Mouse (Mus musculus): Measurements from ENCODE around the gene 4632433K11Rik. TPM values are rescaled to one million over a fixed set of nuclear protein-coding genes. Genes with fewer than 3 reads are reported as not detected.

4632433K11Rik gene
- polyA plus RNA-seq (2015; fragmentation: Nextera tagmentation; extraction: Ambion mirVana) = not detected in 2 replicates

DNA sequence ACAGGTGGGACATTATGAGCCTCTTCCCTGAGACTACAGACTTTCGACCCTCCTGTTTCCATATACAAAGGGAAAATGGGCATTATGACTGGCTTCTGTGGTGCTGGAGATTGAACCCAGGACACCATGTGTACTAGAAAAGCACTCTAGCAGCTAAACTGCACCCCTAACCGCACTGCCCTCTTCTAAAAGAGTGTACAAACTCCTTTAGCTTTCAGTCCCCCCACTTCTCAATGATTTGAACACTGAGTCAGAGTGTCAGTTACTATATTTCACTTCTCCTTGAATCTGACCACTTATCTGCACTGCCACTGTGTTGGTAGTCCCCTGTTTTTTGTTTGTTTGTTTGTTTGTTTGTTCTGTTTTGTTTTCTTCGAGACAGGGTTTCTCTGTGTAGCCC is at the start of gene 4632433K11Rik:
Gene 4632433K11Rik, plus strand, starts transcription at position 301 of the 400 bp plus-strand sequence.
- Histone ChIP-seq H3K4me2 (ENCODE audit: low read length) (no peak within 1 kb of the TSS), H3K9me3 (ENCODE audit: control insufficient read depth, low read length) (peaks cover 28% of the 10 kb centered on the region), H3K4me3 (ENCODE audit: low read length) (no peak within 1 kb of the TSS), H3K27ac (ENCODE audit: low read depth, low read length) (no peak within 1 kb of the TSS), H3K9ac (ENCODE audit: low read depth, low read length) (no peak within 1 kb of the TSS), H3K27me3 (replicated peaks; ENCODE audit: control insufficient read depth, insufficient read depth, low read length) (no peaks in the 10 kb centered on the region), H3K4me1 (ENCODE audit: control insufficient read depth, insufficient read depth, low read depth, low read length) (peaks cover 5% of the 10 kb centered on the region; the same call in 1 of the 2 replicates), H3K36me3 (ENCODE audit: control insufficient read depth, insufficient read depth, low read length) (peaks cover 55% of the 10 kb centered on the region)
- 90% methylated on average over 3 of the region's 3 CpGs for WGBS
- ATAC-seq = no peak

DNA sequence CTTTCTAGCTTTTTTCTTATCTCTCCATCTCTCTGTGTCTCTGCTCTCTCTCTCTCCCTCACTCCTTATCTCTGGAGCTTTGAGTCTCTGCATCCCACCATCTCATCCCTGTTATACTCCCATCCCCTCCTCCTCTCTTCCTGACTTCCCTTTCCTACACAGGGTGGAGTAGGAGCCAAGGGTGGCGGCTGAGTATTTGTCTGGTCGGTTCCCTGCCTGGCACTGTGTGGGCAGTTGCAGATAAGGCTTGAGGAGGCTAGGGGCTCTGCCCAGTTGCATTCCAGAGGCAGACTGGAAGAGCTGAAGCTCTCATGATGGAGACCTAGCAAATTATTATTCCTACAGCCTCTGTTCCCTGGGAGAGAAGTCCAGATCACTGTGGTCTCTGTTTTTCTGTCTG is 45.7 kb upstream of the 4632433K11Rik start:
- Histone ChIP-seq H3K27me3 (replicated peaks; ENCODE audit: control insufficient read depth, insufficient read depth, low read length) (no peaks in the 10 kb centered on the region), H3K9me3 (ENCODE audit: control insufficient read depth, low read length) (peaks cover 3% of the 10 kb centered on the region; the same call in 1 of the 2 replicates), H3K9ac (ENCODE audit: low read depth, low read length) (no peak overlapping the region), H3K27ac (ENCODE audit: low read depth, low read length) (no peak overlapping the region), H3K4me2 (ENCODE audit: low read length) (no peak overlapping the region), H3K4me1 (ENCODE audit: control insufficient read depth, insufficient read depth, low read depth, low read length) (peaks cover 3% of the 10 kb centered on the region), H3K4me3 (ENCODE audit: low read length) (no peak overlapping the region), H3K36me3 (ENCODE audit: control insufficient read depth, insufficient read depth, low read length) (peaks cover 12% of the 10 kb centered on the region)
- ATAC-seq = no peak
- 52% methylated on average over 2 of the region's 2 CpGs for WGBS

- peak overlapping the region; percentile 93 for H3K4me2 ChIP-seq (ENCODE audit: low read length)
- peak overlapping the region; percentile 56 for H3K4me3 ChIP-seq (ENCODE audit: low read length)
- peak overlapping the region; percentile 43 for H3K9ac ChIP-seq (ENCODE audit: low read depth, low read length)
- H3K36me3 ChIP-seq (ENCODE audit: control insufficient read depth, insufficient read depth, low read length) = peaks cover 18% of the 10 kb centered on the region
- peaks cover 5% of the 10 kb centered on the region; the same call in 1 of the 2 replicates for H3K9me3 ChIP-seq (ENCODE audit: control insufficient read depth, low read length)
- 41% methylated on average over 55 of the region's 55 CpGs for WGBS
- no peak for ATAC-seq
- H3K27me3 ChIP-seq (replicated peaks; ENCODE audit: control insufficient read depth, insufficient read depth, low read length) = no peaks in the 10 kb centered on the region
- peaks cover 29% of the 10 kb centered on the region for H3K4me1 ChIP-seq (ENCODE audit: control insufficient read depth, insufficient read depth, low read depth, low read length)
- no peak overlapping the region for H3K27ac ChIP-seq (ENCODE audit: low read depth, low read length)
Measured at GRCm38 (mm10) chr7:4993347-4993998, 40.4 kb upstream of the 4632433K11Rik start.

DNA sequence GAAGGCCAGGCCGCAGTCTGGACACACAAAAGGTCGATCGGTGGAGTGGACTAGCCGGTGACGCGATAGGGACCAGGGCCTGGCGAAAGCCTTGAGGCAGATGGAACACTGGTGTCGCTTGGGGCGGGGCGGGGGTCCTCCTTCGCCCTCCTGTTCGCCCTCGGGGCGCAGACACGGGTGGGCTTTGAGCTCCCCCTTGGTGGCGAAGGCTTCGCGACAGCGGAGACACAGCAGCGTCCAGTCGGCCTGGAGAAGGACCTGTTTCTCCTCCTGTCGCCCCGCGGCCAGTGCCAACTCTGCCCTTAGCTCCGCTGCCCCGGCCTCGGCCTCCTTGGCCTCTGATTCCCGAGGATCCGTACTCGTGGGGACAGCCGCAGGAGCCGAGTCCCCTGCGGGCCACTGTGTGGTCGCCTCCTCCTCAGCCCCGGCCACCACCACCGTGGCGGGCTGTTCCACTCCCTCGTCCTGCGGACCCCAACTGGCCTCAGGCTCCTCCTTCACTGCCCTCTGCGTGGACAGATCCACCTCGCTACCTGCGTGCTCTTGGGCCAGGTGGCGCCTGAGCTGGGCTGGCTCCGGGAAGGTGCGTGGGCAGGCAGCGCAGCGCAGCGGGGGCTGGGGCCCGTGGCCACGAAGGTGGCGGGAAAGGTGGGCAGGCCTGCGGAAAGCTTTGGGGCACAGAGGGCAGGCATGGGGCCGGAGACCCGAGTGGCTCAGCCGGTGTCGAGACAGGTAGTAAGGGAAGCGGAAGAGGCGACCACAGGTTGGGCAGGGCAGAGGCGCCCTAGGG is 39.7 kb upstream of the 4632433K11Rik start:
- H3K9ac ChIP-seq (ENCODE audit: low read depth, low read length) = peak overlapping the region; percentile 94; the same call in 1 of the 2 replicates
- WGBS = 51% methylated on average over 59 of the region's 59 CpGs
- H3K36me3 ChIP-seq (ENCODE audit: control insufficient read depth, insufficient read depth, low read length) = peaks cover 18% of the 10 kb centered on the region
- no peaks in the 10 kb centered on the region for H3K27me3 ChIP-seq (replicated peaks; ENCODE audit: control insufficient read depth, insufficient read depth, low read length)
- H3K4me2 ChIP-seq (ENCODE audit: low read length) = peak overlapping the region; percentile 93
- H3K4me1 ChIP-seq (ENCODE audit: control insufficient read depth, insufficient read depth, low read depth, low read length) = peaks cover 29% of the 10 kb centered on the region
- no peak overlapping the region for H3K27ac ChIP-seq (ENCODE audit: low read depth, low read length)
- peak overlapping the region; percentile 56 for H3K4me3 ChIP-seq (ENCODE audit: low read length)
- no peak for ATAC-seq
- peaks cover 5% of the 10 kb centered on the region; the same call in 1 of the 2 replicates for H3K9me3 ChIP-seq (ENCODE audit: control insufficient read depth, low read length)

DNA sequence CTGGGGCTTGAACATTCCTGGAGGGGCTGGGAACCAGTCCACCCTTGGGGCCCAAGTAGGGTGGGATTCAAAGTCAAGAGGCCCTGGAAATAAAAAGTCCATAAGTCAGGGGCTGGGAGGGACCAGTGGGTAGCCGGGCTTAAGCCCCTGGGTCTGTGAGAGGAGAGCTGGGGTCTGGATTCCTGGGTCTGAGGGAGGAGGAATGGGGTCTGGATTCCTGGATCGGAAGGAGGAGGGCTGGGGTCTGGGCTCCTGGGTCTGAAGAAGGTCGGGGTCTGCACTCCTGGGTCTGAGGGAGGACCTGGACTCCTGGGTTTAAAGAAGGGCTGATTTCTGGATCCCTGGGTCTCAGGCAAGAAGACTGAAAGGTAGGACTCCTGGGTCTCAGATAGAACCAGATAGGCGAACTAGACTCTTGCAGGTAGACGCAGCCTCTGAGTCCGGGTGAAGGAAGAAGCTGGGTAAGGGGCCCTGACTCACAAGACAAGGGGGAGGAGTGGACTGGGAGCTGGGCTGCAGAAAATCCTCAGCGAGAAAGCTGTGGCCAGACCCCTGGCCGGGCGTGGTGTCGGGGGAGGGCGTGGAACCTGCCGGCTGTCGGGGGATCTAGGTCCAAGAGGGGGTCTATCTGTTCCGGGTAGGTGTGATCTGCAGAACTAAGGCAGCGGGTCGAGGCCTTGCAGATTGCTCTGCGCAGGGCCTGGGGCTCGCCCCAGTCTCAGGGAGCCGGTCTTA is 38.5 kb upstream of the 4632433K11Rik start:
- ATAC-seq = no peak
- WGBS = 6% methylated on average over 19 of the region's 19 CpGs

DNA sequence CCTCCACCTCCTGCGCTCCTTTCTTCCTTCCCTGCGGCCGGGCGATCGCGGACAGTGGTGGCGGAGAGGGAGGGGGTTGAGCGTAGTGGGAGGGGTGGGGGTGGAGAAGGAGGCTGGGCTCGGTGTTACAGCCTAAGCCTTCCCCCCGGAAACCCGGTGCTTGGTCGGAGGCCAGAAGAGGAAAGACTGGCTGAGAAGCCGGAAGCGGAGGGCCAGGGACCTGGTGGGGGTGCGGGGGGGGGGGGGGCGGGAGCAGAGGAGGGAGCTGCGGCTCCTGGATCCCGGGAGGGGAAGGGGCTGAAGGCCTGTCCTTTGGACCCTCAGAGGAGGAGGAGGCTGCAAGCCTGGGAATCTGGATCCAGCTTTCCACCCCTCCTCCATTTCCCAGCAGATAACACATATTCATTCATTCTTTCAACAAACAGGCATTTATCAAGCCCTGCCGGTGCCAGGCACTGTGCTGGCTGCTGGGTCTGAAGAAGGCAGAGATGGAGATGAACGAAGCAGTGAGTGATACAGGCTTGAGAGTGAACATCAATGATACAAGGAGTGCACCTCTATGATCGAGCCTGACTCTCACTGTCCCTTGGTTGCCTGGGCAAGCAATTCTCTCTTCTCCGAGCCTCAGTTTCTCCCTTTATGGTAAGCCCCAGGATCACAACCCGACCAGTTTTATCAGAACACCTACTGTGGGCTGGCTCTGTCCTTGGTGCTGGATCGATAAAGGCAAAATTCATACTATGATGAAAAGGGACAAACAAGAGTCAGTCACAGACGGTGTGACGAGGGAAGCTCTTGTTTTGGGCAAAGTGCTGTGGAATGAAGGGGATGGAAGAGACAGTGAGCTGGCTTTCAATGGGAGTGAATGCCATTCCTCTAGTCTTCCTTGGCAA is 37.7 kb upstream of the 4632433K11Rik start, which contains the start of gene Zfp579:
Gene Zfp579, minus strand, starts transcription at position 156 of the 893 bp plus-strand sequence.
- 3% methylated on average over 20 of the region's 26 CpGs for WGBS

More for the DNA sequence above, 38.5 kb upstream of the 4632433K11Rik start:
- Histone ChIP-seq H3K27me3 (replicated peaks; ENCODE audit: control insufficient read depth, insufficient read depth, low read length) (no peaks in the 10 kb centered on the region), H3K4me2 (ENCODE audit: low read length) (peak overlapping the region; percentile 93), H3K9me3 (ENCODE audit: control insufficient read depth, low read length) (peaks cover 5% of the 10 kb centered on the region; the same call in 1 of the 2 replicates), H3K4me1 (ENCODE audit: control insufficient read depth, insufficient read depth, low read depth, low read length) (peaks cover 29% of the 10 kb centered on the region), H3K27ac (ENCODE audit: low read depth, low read length) (peak overlapping the region; percentile 57), H3K4me3 (ENCODE audit: low read length) (peak overlapping the region; percentile 56), H3K9ac (ENCODE audit: low read depth, low read length) (peak overlapping the region; percentile 94), H3K36me3 (ENCODE audit: control insufficient read depth, insufficient read depth, low read length) (peaks cover 18% of the 10 kb centered on the region)

GRCm38 (mm10) chr7:4996934-4997333 is 37.0 kb upstream of the 4632433K11Rik start:
- ATAC-seq = no peak
- H3K36me3 ChIP-seq (ENCODE audit: control insufficient read depth, insufficient read depth, low read length) = peaks cover 12% of the 10 kb centered on the region
- peak overlapping the region; percentile 86; the same call in 1 of the 2 replicates for H3K27ac ChIP-seq (ENCODE audit: low read depth, low read length)
- H3K27me3 ChIP-seq (replicated peaks; ENCODE audit: control insufficient read depth, insufficient read depth, low read length) = no peaks in the 10 kb centered on the region
- peak overlapping the region; percentile 93 for H3K4me2 ChIP-seq (ENCODE audit: low read length)
- peak overlapping the region; percentile 94 for H3K9ac ChIP-seq (ENCODE audit: low read depth, low read length)
- 0 out of 2 replicates have a peak, but pooled peaks cover 3% of the 10 kb centered on the region for H3K9me3 ChIP-seq (ENCODE audit: control insufficient read depth, low read length)
- 69% methylated on average over 6 of the region's 8 CpGs for WGBS
- H3K4me1 ChIP-seq (ENCODE audit: control insufficient read depth, insufficient read depth, low read depth, low read length) = peaks cover 29% of the 10 kb centered on the region
- H3K4me3 ChIP-seq (ENCODE audit: low read length) = peak overlapping the region; percentile 56

More for the DNA sequence above, 37.7 kb upstream of the 4632433K11Rik start, which contains the start of gene Zfp579:
- peaks cover 12% of the 10 kb centered on the region for H3K36me3 ChIP-seq (ENCODE audit: control insufficient read depth, insufficient read depth, low read length)
- H3K27me3 ChIP-seq (replicated peaks; ENCODE audit: control insufficient read depth, insufficient read depth, low read length) = no peaks in the 10 kb centered on the region
- H3K4me2 ChIP-seq (ENCODE audit: low read length) = peak within 1 kb of the TSS; percentile 93
- H3K4me3 ChIP-seq (ENCODE audit: low read length) = peak within 1 kb of the TSS; percentile 56
- H3K9me3 ChIP-seq (ENCODE audit: control insufficient read depth, low read length) = 0 out of 2 replicates have a peak, but pooled peaks cover 3% of the 10 kb centered on the region
- H3K9ac ChIP-seq (ENCODE audit: low read depth, low read length) = peak within 1 kb of the TSS; percentile 94
- peak within 1 kb of the TSS; percentile 86 for H3K27ac ChIP-seq (ENCODE audit: low read depth, low read length)
- peak; percentile 91 for ATAC-seq
- H3K4me1 ChIP-seq (ENCODE audit: control insufficient read depth, insufficient read depth, low read depth, low read length) = peaks cover 29% of the 10 kb centered on the region

GRCm38 (mm10) chr7:4999876-5000275 is 34.0 kb upstream of the 4632433K11Rik start:
- no peak overlapping the region for H3K4me2 ChIP-seq (ENCODE audit: low read length)

More at GRCm38 (mm10) chr7:4999876-5000275, 34.0 kb upstream of the 4632433K11Rik start:
- Histone ChIP-seq H3K4me3 (ENCODE audit: low read length) (no peak overlapping the region), H3K4me1 (ENCODE audit: control insufficient read depth, insufficient read depth, low read depth, low read length) (peaks cover 11% of the 10 kb centered on the region), H3K9me3 (ENCODE audit: control insufficient read depth, low read length) (no peaks in the 10 kb centered on the region), H3K27me3 (replicated peaks; ENCODE audit: control insufficient read depth, insufficient read depth, low read length) (no peaks in the 10 kb centered on the region), H3K9ac (ENCODE audit: low read depth, low read length) (no peak overlapping the region), H3K36me3 (ENCODE audit: control insufficient read depth, insufficient read depth, low read length) (no peaks in the 10 kb centered on the region), H3K27ac (ENCODE audit: low read depth, low read length) (no peak overlapping the region)
- 65% methylated on average over 2 of the region's 2 CpGs for WGBS
- ATAC-seq = no peak

All from hindbrain, embryonic 16.5 days (tissue).